In the genomic region with DNA sequence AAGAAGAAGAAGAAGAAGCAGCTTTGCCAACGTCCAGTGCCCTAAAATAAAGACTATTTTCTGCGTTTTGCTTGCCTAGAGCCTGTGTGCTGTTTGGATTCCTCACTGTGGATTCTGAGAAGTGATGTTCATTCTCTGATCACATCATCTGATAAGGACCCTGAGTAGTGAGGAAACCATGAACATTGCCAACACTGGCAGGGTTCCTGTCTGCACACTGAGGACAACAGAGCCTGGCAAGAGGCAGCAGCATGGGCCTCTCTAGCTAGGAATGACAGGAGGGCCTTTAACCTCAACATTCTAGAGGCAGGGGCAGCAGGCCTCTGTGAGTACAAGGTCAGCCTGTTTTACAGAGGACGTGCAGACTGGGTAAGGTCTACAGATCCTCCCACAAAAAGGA, we compare ENCODE assay signal across 23 mouse cellular contexts. TPM values are rescaled to one million over a fixed set of nuclear protein-coding genes. Genes with fewer than 3 reads are reported as not detected.
"Had no signal": no experiment of that assay in that cellular context is flagged by ENCODE, and none has a peak within 500 bp of the region (broad histone marks: within the 10 kb centered on the region; RNA-seq: fewer than 3 reads in every experiment).

No protein-coding gene starts in this region.

- DNase-seq: liver, postnatal 0 days; lung, adult 2 months; lung, postnatal 14 days; lung, postnatal 4 days; midbrain, embryonic 14.5 days; retina, postnatal 1 day; right cerebral cortex, adult 18-20 months; right cerebral cortex, postnatal 25 days; right cerebral cortex, postnatal 4 days; spleen, adult 18-20 months; thymus, adult 18-20 months; thymus, postnatal 14 days; thymus, postnatal 36 days had no signal

- H3K9me3 ChIP-seq: liver, embryonic 15.5 days; lung, embryonic 15.5 days; midbrain, embryonic 10.5 days; midbrain, embryonic 12.5 days; neural tube, embryonic 13.5 days; neural tube, embryonic 15.5 days had no signal

- H3K4me2 ChIP-seq: liver, embryonic 15.5 days; lung, embryonic 15.5 days; midbrain, embryonic 12.5 days; neural tube, embryonic 13.5 days; neural tube, embryonic 15.5 days had no signal

- H3K9ac ChIP-seq: liver, embryonic 15.5 days; liver, postnatal 0 days; lung, embryonic 15.5 days; neural tube, embryonic 13.5 days; neural tube, embryonic 15.5 days had no signal

- H3K27me3 ChIP-seq: lung, embryonic 15.5 days; neural tube, embryonic 13.5 days; neural tube, embryonic 15.5 days had no signal

- H3K27ac ChIP-seq: liver, embryonic 15.5 days; lung, embryonic 15.5 days; midbrain, embryonic 10.5 days; midbrain, embryonic 12.5 days; neural tube, embryonic 13.5 days; neural tube, embryonic 15.5 days had no signal

- H3K4me3 ChIP-seq: liver, embryonic 15.5 days; lung, embryonic 15.5 days; midbrain, embryonic 10.5 days; midbrain, embryonic 12.5 days; neural tube, embryonic 13.5 days; neural tube, embryonic 15.5 days had no signal

- ATAC-seq: liver, postnatal 0 days; lung, postnatal 0 days had no signal

RNA-seq across cellular contexts. Expression of gene Stac2, which starts 28.7 kb away (rescaled TPM):
- total RNA-seq: megakaryocyte-erythroid progenitor cell, adult 5-6 weeks; monocyte, adult 5-6 weeks had no signal

RNA-seq across cellular contexts. Expression of gene Plxdc1, which starts 38.3 kb away (rescaled TPM):
- polyA plus RNA-seq: neural tube, embryonic 11.5 days had no signal
